7 mouse cellular contexts compared by ENCODE assay signal in genomic region chr3:93445165-93445705, GRCm38 (mm10). TPM values are rescaled to one million over a fixed set of nuclear protein-coding genes. Genes with fewer than 3 reads are reported as not detected.
A peak's percentile ranks its signal among the peaks of the same experiment; 100 is the strongest.
DNase-seq lines count a peak whose midpoint lies in the region; ATAC-seq lines count a peak whose summit lies in the region.

No protein-coding gene starts in this region.

- peak overlapping the region; percentile 62 for H3K9ac ChIP-seq in forebrain, embryonic 13.5 days
- H3K9ac ChIP-seq in hindbrain, embryonic 16.5 days (ENCODE audit: low read depth, low read length): peak overlapping the region; percentile 62
- peak overlapping the region; percentile 59; the same call in 1 of the 2 replicates for H3K9ac ChIP-seq in midbrain, embryonic 12.5 days (replicated peaks)
- peak overlapping the region; percentile 58 for H3K9ac ChIP-seq in stomach, embryonic 16.5 days (ENCODE audit: low read length)

- peak overlapping the region; percentile 56 for H3K4me3 ChIP-seq in forebrain, embryonic 13.5 days
- peak overlapping the region; percentile 64 for H3K4me3 ChIP-seq in hindbrain, embryonic 16.5 days (ENCODE audit: low read length)
- peak overlapping the region; percentile 59 for H3K4me3 ChIP-seq in midbrain, embryonic 12.5 days
- H3K4me3 ChIP-seq in stomach, embryonic 16.5 days (replicated peaks; ENCODE audit: low read length): peak overlapping the region; percentile 70

- peak; percentile 16 for DNase-seq in CD4-positive, CD25-positive, alpha-beta regulatory T cell, adult 2 months (ENCODE audit: low read depth, low spot score)
- DNase-seq in ES-CJ7 (ENCODE audit: low read depth, low spot score): peak; percentile 73
- peak; percentile 38 to 41 for DNase-seq in left cerebral cortex, postnatal 36 days (ENCODE audit: low spot score in 2 of 2)

- peaks cover 25% of the 10 kb centered on the region for H3K4me1 ChIP-seq in forebrain, embryonic 13.5 days
- H3K4me1 ChIP-seq in hindbrain, embryonic 16.5 days (ENCODE audit: control insufficient read depth, insufficient read depth, low read depth, low read length): peaks cover 19% of the 10 kb centered on the region
- H3K4me1 ChIP-seq in midbrain, embryonic 12.5 days: peaks cover 16% of the 10 kb centered on the region; the same call in 1 of the 2 replicates
- peaks cover 21% of the 10 kb centered on the region for H3K4me1 ChIP-seq in stomach, embryonic 16.5 days (ENCODE audit: control insufficient read depth, insufficient read depth, low read length)

- WGBS in forebrain, embryonic 13.5 days: under 1% methylated on average over 36 of the region's 36 CpGs
- under 1% methylated on average over 36 of the region's 36 CpGs for WGBS in hindbrain, embryonic 16.5 days
- WGBS in midbrain, embryonic 12.5 days: under 1% methylated on average over 36 of the region's 36 CpGs
- WGBS in stomach, embryonic 16.5 days: 1% methylated on average over 36 of the region's 36 CpGs

- intact Hi-C loops in left cerebral cortex, postnatal 36 days (cut with DNase I): no loop called here

- H3K9me3 ChIP-seq in forebrain, embryonic 13.5 days (replicated peaks): no peaks in the 10 kb centered on the region
- H3K9me3 ChIP-seq in hindbrain, embryonic 16.5 days (ENCODE audit: control insufficient read depth, low read length): no peaks in the 10 kb centered on the region
- H3K9me3 ChIP-seq in midbrain, embryonic 12.5 days: no peaks in the 10 kb centered on the region
- H3K9me3 ChIP-seq in stomach, embryonic 16.5 days (replicated peaks; ENCODE audit: control insufficient read depth, low read length): no peaks in the 10 kb centered on the region

- H3K4me2 ChIP-seq in forebrain, embryonic 13.5 days: peak overlapping the region; percentile 93
- H3K4me2 ChIP-seq in hindbrain, embryonic 16.5 days (ENCODE audit: low read length): peak overlapping the region; percentile 84
- peak overlapping the region; percentile 92 for H3K4me2 ChIP-seq in midbrain, embryonic 12.5 days (replicated peaks)
- peak overlapping the region; percentile 71 for H3K4me2 ChIP-seq in stomach, embryonic 16.5 days (ENCODE audit: low read depth, low read length)

- H3K36me3 ChIP-seq in forebrain, embryonic 13.5 days (ENCODE audit: poor library complexity, severe bottlenecking): no peaks in the 10 kb centered on the region
- no peaks in the 10 kb centered on the region for H3K36me3 ChIP-seq in hindbrain, embryonic 16.5 days (ENCODE audit: control insufficient read depth, insufficient read depth, low read length)
- no peaks in the 10 kb centered on the region for H3K36me3 ChIP-seq in midbrain, embryonic 12.5 days
- H3K36me3 ChIP-seq in stomach, embryonic 16.5 days (ENCODE audit: control insufficient read depth, insufficient read depth, low read length): no peaks in the 10 kb centered on the region

- no peak overlapping the region for H3K27ac ChIP-seq in forebrain, embryonic 13.5 days
- peak overlapping the region; percentile 69; the same call in 1 of the 2 replicates for H3K27ac ChIP-seq in hindbrain, embryonic 16.5 days (ENCODE audit: low read depth, low read length)
- H3K27ac ChIP-seq in midbrain, embryonic 12.5 days (replicated peaks): no peak overlapping the region
- H3K27ac ChIP-seq in stomach, embryonic 16.5 days (ENCODE audit: low read length): peak overlapping the region; percentile 60

- ATAC-seq in forebrain, embryonic 13.5 days: peak; percentile 8; the same call in 1 of the 2 replicates
- peak; percentile 9 for ATAC-seq in hindbrain, embryonic 16.5 days
- 0 out of 2 replicates have a peak, but pooled peaks have one; percentile 0 for ATAC-seq in midbrain, embryonic 12.5 days (ENCODE audit: low FRiP score, low read depth)
- 0 out of 2 replicates have a peak, but pooled peaks have one; percentile 31 for ATAC-seq in stomach, embryonic 16.5 days (ENCODE audit: insufficient read depth, low FRiP score)

- H3K27me3 ChIP-seq in forebrain, embryonic 13.5 days: peaks cover 64% of the 10 kb centered on the region
- peaks cover 14% of the 10 kb centered on the region for H3K27me3 ChIP-seq in hindbrain, embryonic 16.5 days (replicated peaks; ENCODE audit: control insufficient read depth, insufficient read depth, low read length)
- H3K27me3 ChIP-seq in midbrain, embryonic 12.5 days: peaks cover 65% of the 10 kb centered on the region
- peaks cover 12% of the 10 kb centered on the region for H3K27me3 ChIP-seq in stomach, embryonic 16.5 days (ENCODE audit: control insufficient read depth, insufficient read depth, low read length)

RNA-seq across cellular contexts. Expression of gene Tchh, which starts 3.1 kb away (rescaled TPM):
- polyA plus RNA-seq in forebrain, embryonic 13.5 days (2015; fragmentation: Nextera tagmentation; extraction: Ambion mirVana): 0.37 and 0.53 TPM in 2 replicates
- polyA plus RNA-seq in hindbrain, embryonic 16.5 days (2015; fragmentation: Nextera tagmentation; extraction: Ambion mirVana): 1.4 and 1.6 TPM in 2 replicates
- total RNA-seq in left cerebral cortex, postnatal 36 days (2021): 1 to 10 TPM; 2.0 to 2.3 TPM
- polyA plus RNA-seq in midbrain, embryonic 12.5 days (2016; fragmentation: Nextera tagmentation; extraction: Ambion mirVana): 0.90 and 1.2 TPM in 2 replicates
- polyA plus RNA-seq in stomach, embryonic 16.5 days (2015; fragmentation: Nextera tagmentation; extraction: Ambion mirVana): 2.4 and 2.6 TPM in 2 replicates

RNA-seq across cellular contexts. Expression of gene Tchhl1, which starts 23.3 kb away (rescaled TPM):
- polyA plus RNA-seq in forebrain, embryonic 13.5 days (2015; fragmentation: Nextera tagmentation; extraction: Ambion mirVana): not detected in 2 replicates
- polyA plus RNA-seq in hindbrain, embryonic 16.5 days (2015; fragmentation: Nextera tagmentation; extraction: Ambion mirVana): not detected in 2 replicates
- total RNA-seq in left cerebral cortex, postnatal 36 days (2021): not detected
- not detected in 2 replicates for polyA plus RNA-seq in midbrain, embryonic 12.5 days (2016; fragmentation: Nextera tagmentation; extraction: Ambion mirVana)
- not detected in 2 replicates for polyA plus RNA-seq in stomach, embryonic 16.5 days (2015; fragmentation: Nextera tagmentation; extraction: Ambion mirVana)

RNA-seq across cellular contexts. Expression of gene Rptn, which starts 51.7 kb away (rescaled TPM):
- polyA plus RNA-seq in forebrain, embryonic 13.5 days (2015; fragmentation: Nextera tagmentation; extraction: Ambion mirVana): not detected in 2 replicates
- polyA plus RNA-seq in hindbrain, embryonic 16.5 days (2015; fragmentation: Nextera tagmentation; extraction: Ambion mirVana): not detected in 2 replicates
- total RNA-seq in left cerebral cortex, postnatal 36 days (2021): not detected
- not detected in 2 replicates for polyA plus RNA-seq in midbrain, embryonic 12.5 days (2016; fragmentation: Nextera tagmentation; extraction: Ambion mirVana)
- polyA plus RNA-seq in stomach, embryonic 16.5 days (2015; fragmentation: Nextera tagmentation; extraction: Ambion mirVana): 30.5 and 60.5 TPM in 2 replicates

Comparison
In these comparisons a context has a peak if more than half of its experiments do, and no peak if none do; other contexts are left out.
1. DNase-seq: peak in every context shown above with its lines; median percentile 73 in ES-CJ7; 40 in left cerebral cortex, postnatal 36 days; 16 in CD4-positive, CD25-positive, alpha-beta regulatory T cell, adult 2 months.
2. H3K27ac ChIP-seq: peak in hindbrain, embryonic 16.5 days (single experiment) and stomach, embryonic 16.5 days (single experiment); none in forebrain, embryonic 13.5 days (single experiment) and midbrain, embryonic 12.5 days (single experiment).
3. RNA of gene Rptn, which starts 51.7 kb away (polyA plus RNA-seq): 30.5 to 60.5 TPM in stomach, embryonic 16.5 days; not detected in forebrain, embryonic 13.5 days, not detected in hindbrain, embryonic 16.5 days and not detected in midbrain, embryonic 12.5 days; every median in the first group is over 10 times any median in the second.
4. Peak in every context shown above with its lines, with median percentiles within 50 percentile points of each other: ATAC-seq, H3K4me2 ChIP-seq, H3K4me3 ChIP-seq and H3K9ac ChIP-seq.